In the genomic region with DNA sequence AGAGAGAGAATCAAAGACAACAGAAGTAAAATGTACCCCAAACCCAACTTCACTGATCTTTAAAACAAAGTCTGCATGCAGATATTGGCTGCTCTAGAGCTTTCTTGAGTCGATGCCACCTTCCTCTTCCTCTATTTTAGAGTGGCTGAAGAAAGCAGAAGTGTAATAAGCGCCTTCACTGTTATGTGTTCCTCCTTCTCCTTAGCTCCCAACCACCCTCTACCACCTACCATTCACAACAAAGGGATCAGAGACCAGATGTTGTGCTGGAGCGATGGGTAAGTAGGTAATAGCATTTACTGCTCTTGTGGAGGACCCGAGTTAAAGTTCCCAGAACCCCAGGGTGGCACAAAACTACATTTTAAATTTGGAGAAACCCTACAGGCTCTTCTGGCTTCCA, we compare ENCODE assay signal across 8 mouse cellular contexts. TPM values are rescaled to one million over a fixed set of nuclear protein-coding genes. Genes with fewer than 3 reads are reported as not detected.
"Had no signal": no experiment of that assay in that cellular context is flagged by ENCODE, and none has a peak within 500 bp of the region (broad histone marks: within the 10 kb centered on the region; RNA-seq: fewer than 3 reads in every experiment).

No protein-coding gene starts in this region.

RNA-seq across cellular contexts. Expression of gene Ptprh, which starts 6.8 kb away (rescaled TPM):
- polyA plus RNA-seq: liver, embryonic 14.5 days; lung, embryonic 14.5 days; lung, embryonic 16.5 days; macrophage; midbrain, embryonic 11.5 days; myocyte; neural tube, embryonic 11.5 days; urinary bladder, adult 2 months had no signal

RNA-seq across cellular contexts. Expression of gene Syt5, which starts 49.7 kb away (rescaled TPM):
- polyA plus RNA-seq: macrophage had no signal
